Mouse (Mus musculus) ZHBTc4 (cell line): ENCODE results near the gene Lama4.

Experiments used
- DNase-seq: peaks from one replicate; pipeline ENCODE4 v3.0.0-alpha.2; 2011; ENCODE audit warnings: low read depth, low spot score

Lama4 gene

GRCm38 (mm10) chr10:39157321-39157720, 192.0 kb downstream of the Lama4 start:
- DNase-seq, result no peak

GRCm38 (mm10) chr10:39158306-39158705, 193.0 kb downstream of the Lama4 start:
- peak; percentile 54 for DNase-seq
